Mouse (Mus musculus) telencephalon, adult 2 months (tissue): ENCODE measurements at regions not wholly inside any gene's neighbourhood (a gene's known extent, or its start where the extent isn't known, plus 50 kb on each side); places are given as distances from the start of the nearest gene placed in this dataset.

Experiments used
- DNase-seq: peaks from one replicate; pipeline ENCODE4 v3.0.0-alpha.2; 2011; ENCODE audit warnings: low read depth, low spot score

- DNase-seq = peak; percentile 10
These were observed 2914.2 kb upstream of the Gm6569 start for GRCm38 (mm10) chr15:70920138-70920537.

GRCm38 (mm10) chr15:70920862-70921261, 2913.5 kb upstream of the Gm6569 start:
- peak; percentile 62 for DNase-seq
